Comparison of ENCODE assay signal across 23 mouse cellular contexts in genomic region chr1:52175983-52176382, GRCm38 (mm10). TPM values are rescaled to one million over a fixed set of nuclear protein-coding genes. Genes with fewer than 3 reads are reported as not detected.
DNase-seq lines count a peak whose midpoint lies in the region; ATAC-seq and TF ChIP-seq lines count a peak whose summit lies in the region.
"Had no signal": no experiment of that assay in that cellular context is flagged by ENCODE, and none has a peak within 500 bp of the region (broad histone marks: within the 10 kb centered on the region; RNA-seq: fewer than 3 reads in every experiment).

No protein-coding gene starts in this region.

- no peak for TF ChIP-seq CTCF in intestine, postnatal 0 days (IDR thresholded peaks at IDR 0.05; ENCODE audit: low read depth)

- H3K9me3 ChIP-seq in intestine, embryonic 15.5 days: no peaks in the 10 kb centered on the region
- H3K9me3 ChIP-seq in intestine, postnatal 0 days (ENCODE audit: control insufficient read depth): no peaks in the 10 kb centered on the region
- H3K9me3 ChIP-seq: G1E; heart, embryonic 15.5 days; lung, embryonic 15.5 days; midbrain, embryonic 10.5 days; stomach, embryonic 15.5 days had no signal

- H3K4me2 ChIP-seq in intestine, embryonic 15.5 days (replicated peaks): no peak overlapping the region
- H3K4me2 ChIP-seq in intestine, postnatal 0 days (replicated peaks; ENCODE audit: low read depth): no peak overlapping the region
- H3K4me2 ChIP-seq: heart, embryonic 15.5 days; lung, embryonic 15.5 days; stomach, embryonic 15.5 days had no signal

- no peaks in the 10 kb centered on the region for H3K36me3 ChIP-seq in intestine, embryonic 15.5 days
- H3K36me3 ChIP-seq in intestine, postnatal 0 days (ENCODE audit: control insufficient read depth, insufficient read depth): no peaks in the 10 kb centered on the region
- H3K36me3 ChIP-seq: heart, embryonic 15.5 days; lung, embryonic 15.5 days; midbrain, embryonic 10.5 days; stomach, embryonic 15.5 days had no signal

- H3K4me1 ChIP-seq in intestine, embryonic 15.5 days (replicated peaks): 0 out of 2 replicates have a peak, but pooled peaks cover 5% of the 10 kb centered on the region
- no peaks in the 10 kb centered on the region for H3K4me1 ChIP-seq in intestine, postnatal 0 days (replicated peaks; ENCODE audit: control insufficient read depth, insufficient read depth, low read length)
- H3K4me1 ChIP-seq: lung, embryonic 15.5 days; midbrain, embryonic 10.5 days; stomach, embryonic 15.5 days had no signal

- H3K9ac ChIP-seq in intestine, embryonic 15.5 days: no peak overlapping the region
- no peak overlapping the region for H3K9ac ChIP-seq in intestine, postnatal 0 days (ENCODE audit: low read depth, low read length)
- H3K9ac ChIP-seq: heart, embryonic 15.5 days; liver, embryonic 14.5 days; lung, embryonic 15.5 days; stomach, embryonic 15.5 days had no signal

- peak; percentile 43; the same call in 1 of the 2 replicates for ATAC-seq in cerebellum, adult (ENCODE audit: insufficient number of reproducible peaks, low FRiP score, low TSS enrichment)
- ATAC-seq in intestine, embryonic 15.5 days: peak; percentile 62
- ATAC-seq in intestine, postnatal 0 days: no peak
- no peak for ATAC-seq in erythroblast, adult 5-6 weeks (replicated peaks; ENCODE audit: low FRiP score, poor library complexity, severe bottlenecking)
- ATAC-seq: hindbrain, embryonic 16.5 days had no signal

- no peak for DNase-seq in cerebellum, adult 11 months
- peak; percentile 43 for DNase-seq in forelimb bud, embryonic 11.5 days (ENCODE audit: low read depth, low spot score)
- DNase-seq in naive thymus-derived CD4-positive, alpha-beta T cell, adult 2 months (ENCODE audit: low read depth): peak; percentile 10
- DNase-seq in adipocyte (ENCODE audit: low spot score): no peak
- DNase-seq: adrenal gland, postnatal 25 days; cerebellum, adult 9-11 months; kidney, adult 8-10 months; kidney, postnatal 25 days; lung, postnatal 4 days; retina, postnatal 1 day; thymus, adult 2 months had no signal

- H3K27me3 ChIP-seq in intestine, embryonic 15.5 days (replicated peaks): no peaks in the 10 kb centered on the region
- no peaks in the 10 kb centered on the region for H3K27me3 ChIP-seq in intestine, postnatal 0 days (replicated peaks; ENCODE audit: control insufficient read depth, insufficient read depth, low read length)
- H3K27me3 ChIP-seq: heart, embryonic 15.5 days; lung, embryonic 15.5 days; stomach, embryonic 15.5 days had no signal

- no peak overlapping the region for H3K4me3 ChIP-seq in intestine, embryonic 15.5 days (replicated peaks)
- H3K4me3 ChIP-seq in intestine, postnatal 0 days (ENCODE audit: low read depth, low read length): no peak overlapping the region
- H3K4me3 ChIP-seq: heart, embryonic 15.5 days; lung, embryonic 15.5 days; midbrain, embryonic 10.5 days; myocyte; stomach, embryonic 15.5 days had no signal

- 56% methylated on average over 3 of the region's 3 CpGs for WGBS in intestine, embryonic 15.5 days
- WGBS in intestine, postnatal 0 days: 31% methylated on average over 3 of the region's 3 CpGs

- no peak overlapping the region for H3K27ac ChIP-seq in intestine, embryonic 15.5 days
- no peak overlapping the region for H3K27ac ChIP-seq in intestine, postnatal 0 days (ENCODE audit: low read depth, low read length)
- H3K27ac ChIP-seq: heart, embryonic 15.5 days; liver, embryonic 14.5 days; lung, embryonic 15.5 days; midbrain, embryonic 10.5 days; stomach, embryonic 15.5 days had no signal

RNA-seq across cellular contexts. Expression of gene Stat1, which starts 56.7 kb away (rescaled TPM):
- 28.3 and 29.2 TPM in 2 replicates for polyA plus RNA-seq in intestine, embryonic 15.5 days (2015; fragmentation: Nextera tagmentation; extraction: Ambion mirVana)
- 62.6 and 67.2 TPM in 2 replicates for polyA plus RNA-seq in intestine, postnatal 0 days (2015; fragmentation: Nextera tagmentation; extraction: Ambion mirVana)
- total RNA-seq in erythroblast, adult 5-6 weeks (2015; ENCODE audit: low replicate concordance): 75.7 and 84.2 TPM in 2 replicates
- 89.5 and 98.0 TPM in 2 replicates for total RNA-seq in erythroblast, adult 5-6 weeks (2017; ENCODE audit: low replicate concordance)

RNA-seq across cellular contexts. Expression of gene Gls, which starts 57.0 kb away (rescaled TPM):
- 34.8 and 39.5 TPM in 2 replicates for polyA plus RNA-seq in intestine, embryonic 15.5 days (2015; fragmentation: Nextera tagmentation; extraction: Ambion mirVana)
- 33.9 and 41.0 TPM in 2 replicates for polyA plus RNA-seq in intestine, postnatal 0 days (2015; fragmentation: Nextera tagmentation; extraction: Ambion mirVana)
- 34.4 and 53.7 TPM in 2 replicates for total RNA-seq in erythroblast, adult 5-6 weeks (2015; ENCODE audit: low replicate concordance)
- 75.8 and 96.0 TPM in 2 replicates for total RNA-seq in erythroblast, adult 5-6 weeks (2017; ENCODE audit: low replicate concordance)

Comparison
In these comparisons a context has a peak if more than half of its experiments do, and no peak if none do; other contexts are left out.
1. ATAC-seq: peak in cerebellum, adult (single experiment) and intestine, embryonic 15.5 days (single experiment); none in intestine, postnatal 0 days (single experiment) and erythroblast, adult 5-6 weeks (single experiment).
2. DNase-seq: peak in forelimb bud, embryonic 11.5 days (single experiment) and naive thymus-derived CD4-positive, alpha-beta T cell, adult 2 months (single experiment); none in cerebellum, adult 11 months (single experiment) and adipocyte (single experiment).